Mouse (Mus musculus) retina, postnatal 7 days (tissue): ENCODE measurements at regions not wholly inside any gene's neighbourhood (a gene's known extent, or its start where the extent isn't known, plus 50 kb on each side); places are given as distances from the start of the nearest gene placed in this dataset.

ENCODE experiments used
- DNase-seq: peaks from one replicate; pipeline ENCODE4 v3.0.0-alpha.2; 2012; ENCODE audit warnings: low read depth, low spot score

- peak; percentile 11 for DNase-seq
These were observed 114.5 kb downstream of the Rfx6 start for GRCm38 (mm10) chr10:51792030-51792429.

GRCm38 (mm10) chr10:51793876-51794275 lies 116.3 kb downstream of the Rfx6 start:
- no peak for DNase-seq

- DNase-seq, result no peak
These were observed 139.1 kb downstream of the Rfx6 start for GRCm38 (mm10) chr10:51816626-51817025.

- no peak for DNase-seq
These were observed 146.3 kb downstream of the Rfx6 start for GRCm38 (mm10) chr10:51823900-51824299.

GRCm38 (mm10) chr10:51826431-51826964 lies 148.9 kb downstream of the Rfx6 start:
- DNase-seq, result no peak

GRCm38 (mm10) chr10:51832459-51832858 lies 154.9 kb downstream of the Rfx6 start:
- no peak for DNase-seq

- DNase-seq, result no peak
These were observed 165.5 kb downstream of the Rfx6 start for GRCm38 (mm10) chr10:51843099-51843498.

- no peak for DNase-seq
These were observed 168.7 kb downstream of the Rfx6 start for GRCm38 (mm10) chr10:51846287-51846686.

GRCm38 (mm10) chr10:51869409-51869808 lies 152.9 kb upstream of the Vgll2 start:
- no peak for DNase-seq

- DNase-seq, result no peak
These were observed 111.1 kb upstream of the Vgll2 start for GRCm38 (mm10) chr10:51911066-51911691.

- DNase-seq, result no peak
These were observed 110.2 kb upstream of the Vgll2 start for GRCm38 (mm10) chr10:51912096-51912495.

GRCm38 (mm10) chr10:51926644-51927043 lies 95.7 kb upstream of the Vgll2 start:
- DNase-seq, result no peak

GRCm38 (mm10) chr10:51929341-51929740 lies 93.0 kb upstream of the Vgll2 start:
- DNase-seq, result no peak

- no peak for DNase-seq
These were observed 92.0 kb upstream of the Vgll2 start for GRCm38 (mm10) chr10:51930266-51930665.

GRCm38 (mm10) chr10:51930696-51931095 lies 91.6 kb upstream of the Vgll2 start:
- DNase-seq, result no peak

GRCm38 (mm10) chr10:51935482-51935881 lies 86.8 kb upstream of the Vgll2 start:
- DNase-seq, result no peak

- DNase-seq, result no peak
These were observed 81.1 kb upstream of the Vgll2 start for GRCm38 (mm10) chr10:51941192-51941591.

GRCm38 (mm10) chr10:51945701-51946100 lies 76.6 kb upstream of the Vgll2 start:
- DNase-seq, result no peak

- no peak for DNase-seq
These were observed 76.1 kb upstream of the Vgll2 start for GRCm38 (mm10) chr10:51946189-51946588.

- no peak for DNase-seq
These were observed 75.4 kb upstream of the Vgll2 start for GRCm38 (mm10) chr10:51946881-51947280.

- no peak for DNase-seq
These were observed 72.3 kb upstream of the Vgll2 start for GRCm38 (mm10) chr10:51950016-51950415.

- no peak for DNase-seq
These were observed 70.3 kb upstream of the Vgll2 start for GRCm38 (mm10) chr10:51952021-51952420.

GRCm38 (mm10) chr10:51956493-51956892 lies 65.8 kb upstream of the Vgll2 start:
- no peak for DNase-seq

- no peak for DNase-seq
These were observed 60.8 kb upstream of the Vgll2 start for GRCm38 (mm10) chr10:51961497-51961896.
